Mouse (Mus musculus): ENCODE data around the gene Sart1. TPM values are rescaled to one million over a fixed set of nuclear protein-coding genes. Genes with fewer than 3 reads are reported as not detected.
A peak's percentile ranks its signal among the peaks of the same experiment; 100 is the strongest.

The Sart1 gene
- polyA plus RNA-seq, 1 experiment from 2014 or later = 67.4 TPM

GRCm38 (mm10) chr19:5348064-5348463, 40.4 kb downstream of the Sart1 start:
- Histone ChIP-seq H3K4me3 (ENCODE audit: low read length) (no peak overlapping the region), H3K9me3 (ENCODE audit: control insufficient read depth, low read length) (no peaks in the 10 kb centered on the region), H3K36me3 (ENCODE audit: control insufficient read depth, insufficient read depth, low read length) (no peaks in the 10 kb centered on the region), H3K27me3 (ENCODE audit: control insufficient read depth, insufficient read depth, low read depth, low read length) (no peaks in the 10 kb centered on the region), H3K4me2 (ENCODE audit: low read depth, low read length) (no peak overlapping the region), H3K27ac (ENCODE audit: low read length) (no peak overlapping the region), H3K9ac (ENCODE audit: low read length) (no peak overlapping the region), H3K4me1 (replicated peaks; ENCODE audit: control insufficient read depth, insufficient read depth, low read length) (no peaks in the 10 kb centered on the region; the same call in 1 of the 2 replicates)
- 71% methylated on average over 6 of the region's 6 CpGs for WGBS
- ATAC-seq (ENCODE audit: low read depth) = no peak

GRCm38 (mm10) chr19:5345297-5346131, 43.0 kb downstream of the Sart1 start:
- Histone ChIP-seq H3K4me2 (ENCODE audit: low read depth, low read length) (no peak overlapping the region), H3K4me3 (ENCODE audit: low read length) (no peak overlapping the region), H3K27ac (ENCODE audit: low read length) (no peak overlapping the region), H3K36me3 (ENCODE audit: control insufficient read depth, insufficient read depth, low read length) (no peaks in the 10 kb centered on the region), H3K27me3 (ENCODE audit: control insufficient read depth, insufficient read depth, low read depth, low read length) (no peaks in the 10 kb centered on the region), H3K9me3 (ENCODE audit: control insufficient read depth, low read length) (no peaks in the 10 kb centered on the region), H3K9ac (ENCODE audit: low read length) (no peak overlapping the region), H3K4me1 (replicated peaks; ENCODE audit: control insufficient read depth, insufficient read depth, low read length) (no peaks in the 10 kb centered on the region; the same call in 1 of the 2 replicates)
- 68% methylated on average over 6 of the region's 6 CpGs for WGBS
- no peak; the same call in 1 of the 2 replicates for ATAC-seq (ENCODE audit: low read depth)

- Histone ChIP-seq H3K4me2 (ENCODE audit: low read depth, low read length) (no peak overlapping the region), H3K27ac (ENCODE audit: low read length) (no peak overlapping the region), H3K9ac (ENCODE audit: low read length) (no peak overlapping the region), H3K36me3 (ENCODE audit: control insufficient read depth, insufficient read depth, low read length) (no peaks in the 10 kb centered on the region), H3K9me3 (ENCODE audit: control insufficient read depth, low read length) (no peaks in the 10 kb centered on the region), H3K4me1 (replicated peaks; ENCODE audit: control insufficient read depth, insufficient read depth, low read length) (no peaks in the 10 kb centered on the region), H3K27me3 (ENCODE audit: control insufficient read depth, insufficient read depth, low read depth, low read length) (no peaks in the 10 kb centered on the region), H3K4me3 (ENCODE audit: low read length) (no peak overlapping the region)
- 89% methylated on average over 7 of the region's 7 CpGs for WGBS
- ATAC-seq (ENCODE audit: low read depth) = no peak
Measured at GRCm38 (mm10) chr19:5341360-5341759, 47.1 kb downstream of the Sart1 start.

GRCm38 (mm10) chr19:5337975-5338374, 50.5 kb downstream of the Sart1 start:
- WGBS = 17% methylated on average over 5 of the region's 5 CpGs
- H3K9ac ChIP-seq (ENCODE audit: low read length) = no peak overlapping the region
- H3K27me3 ChIP-seq (ENCODE audit: control insufficient read depth, insufficient read depth, low read depth, low read length) = no peaks in the 10 kb centered on the region
- H3K4me2 ChIP-seq (ENCODE audit: low read depth, low read length) = no peak overlapping the region
- no peaks in the 10 kb centered on the region for H3K9me3 ChIP-seq (ENCODE audit: control insufficient read depth, low read length)
- ATAC-seq (ENCODE audit: low read depth) = no peak
- H3K4me3 ChIP-seq (ENCODE audit: low read length) = no peak overlapping the region
- no peaks in the 10 kb centered on the region for H3K4me1 ChIP-seq (replicated peaks; ENCODE audit: control insufficient read depth, insufficient read depth, low read length)
- H3K36me3 ChIP-seq (ENCODE audit: control insufficient read depth, insufficient read depth, low read length) = no peaks in the 10 kb centered on the region
- H3K27ac ChIP-seq (ENCODE audit: low read length) = no peak overlapping the region

GRCm38 (mm10) chr19:5335441-5335840, 53.1 kb downstream of the Sart1 start, which contains the start of gene Catsper1:
Catsper1 (plus strand) TSS chr19:5335741.
- Histone ChIP-seq H3K4me2 (ENCODE audit: low read depth, low read length) (no peak within 1 kb of the TSS), H3K27ac (ENCODE audit: low read length) (no peak within 1 kb of the TSS), H3K4me3 (ENCODE audit: low read length) (no peak within 1 kb of the TSS), H3K27me3 (ENCODE audit: control insufficient read depth, insufficient read depth, low read depth, low read length) (no peaks in the 10 kb centered on the region), H3K36me3 (ENCODE audit: control insufficient read depth, insufficient read depth, low read length) (no peaks in the 10 kb centered on the region), H3K9ac (ENCODE audit: low read length) (no peak within 1 kb of the TSS), H3K4me1 (replicated peaks; ENCODE audit: control insufficient read depth, insufficient read depth, low read length) (no peaks in the 10 kb centered on the region), H3K9me3 (ENCODE audit: control insufficient read depth, low read length) (no peaks in the 10 kb centered on the region)
- 85% methylated on average over 6 of the region's 6 CpGs for WGBS
- ATAC-seq (ENCODE audit: low read depth) = no peak

- Histone ChIP-seq H3K27ac (ENCODE audit: low read length) (no peak overlapping the region), H3K27me3 (ENCODE audit: control insufficient read depth, insufficient read depth, low read depth, low read length) (no peaks in the 10 kb centered on the region), H3K36me3 (ENCODE audit: control insufficient read depth, insufficient read depth, low read length) (no peaks in the 10 kb centered on the region), H3K9me3 (ENCODE audit: control insufficient read depth, low read length) (no peaks in the 10 kb centered on the region), H3K9ac (ENCODE audit: low read length) (no peak overlapping the region), H3K4me1 (replicated peaks; ENCODE audit: control insufficient read depth, insufficient read depth, low read length) (no peaks in the 10 kb centered on the region), H3K4me2 (ENCODE audit: low read depth, low read length) (no peak overlapping the region), H3K4me3 (ENCODE audit: low read length) (no peak overlapping the region)
- 43% methylated on average over 5 of the region's 5 CpGs for WGBS
- ATAC-seq (ENCODE audit: low read depth) = no peak
Measured at GRCm38 (mm10) chr19:5334741-5335140, 53.8 kb downstream of the Sart1 start.

GRCm38 (mm10) chr19:5327970-5328369, 60.5 kb downstream of the Sart1 start:
- no peak overlapping the region for H3K4me3 ChIP-seq (ENCODE audit: low read length)
- H3K36me3 ChIP-seq (ENCODE audit: control insufficient read depth, insufficient read depth, low read length) = no peaks in the 10 kb centered on the region
- H3K4me1 ChIP-seq (replicated peaks; ENCODE audit: control insufficient read depth, insufficient read depth, low read length) = no peaks in the 10 kb centered on the region
- 0 out of 2 replicates have a peak overlapping the region, but pooled peaks have one; percentile 23 for H3K4me2 ChIP-seq (ENCODE audit: low read depth, low read length)
- ATAC-seq (ENCODE audit: low read depth) = peak; percentile 66
- 56% methylated on average over 19 of the region's 19 CpGs for WGBS
- no peak overlapping the region; the same call in 1 of the 2 replicates for H3K9ac ChIP-seq (ENCODE audit: low read length)
- no peaks in the 10 kb centered on the region for H3K27me3 ChIP-seq (ENCODE audit: control insufficient read depth, insufficient read depth, low read depth, low read length)
- no peaks in the 10 kb centered on the region for H3K9me3 ChIP-seq (ENCODE audit: control insufficient read depth, low read length)
- no peak overlapping the region for H3K27ac ChIP-seq (ENCODE audit: low read length)

Other genes starting within 250 kb of the Sart1 start
- gene Pacs1, start 115.6 kb downstream of the Sart1 start, polyA plus RNA-seq (2015; fragmentation: Nextera tagmentation; extraction: Ambion mirVana) = 16.5 and 21.0 TPM in 2 replicates
- gene Sf3b2, start 93.2 kb downstream of the Sart1 start, polyA plus RNA-seq (2015; fragmentation: Nextera tagmentation; extraction: Ambion mirVana) = 322 TPM in 2 replicates
- 1.4 and 2.0 TPM in 2 replicates for gene Gal3st3, start 90.4 kb downstream of the Sart1 start, polyA plus RNA-seq (2015; fragmentation: Nextera tagmentation; extraction: Ambion mirVana)
- not detected in 2 replicates for gene Catsper1, start 53.0 kb downstream of the Sart1 start, polyA plus RNA-seq (2015; fragmentation: Nextera tagmentation; extraction: Ambion mirVana)
- 0.67 and 1.4 TPM in 2 replicates for gene Cst6, start 39.1 kb downstream of the Sart1 start, polyA plus RNA-seq (2015; fragmentation: Nextera tagmentation; extraction: Ambion mirVana)
- 49.4 and 50.1 TPM in 2 replicates for gene Eif1ad, start 22.0 kb downstream of the Sart1 start, polyA plus RNA-seq (2015; fragmentation: Nextera tagmentation; extraction: Ambion mirVana)
- 433 and 448 TPM in 2 replicates for gene Banf1, start 21.5 kb downstream of the Sart1 start, polyA plus RNA-seq (2015; fragmentation: Nextera tagmentation; extraction: Ambion mirVana)
- gene Tsga10ip, start 13.8 kb upstream of the Sart1 start, polyA plus RNA-seq (2015; fragmentation: Nextera tagmentation; extraction: Ambion mirVana) = 1.3 and 1.5 TPM in 2 replicates
- 263 and 265 TPM in 2 replicates for gene Drap1, start 36.3 kb upstream of the Sart1 start, polyA plus RNA-seq (2015; fragmentation: Nextera tagmentation; extraction: Ambion mirVana)
- gene AI837181, start 36.4 kb upstream of the Sart1 start, polyA plus RNA-seq (2015; fragmentation: Nextera tagmentation; extraction: Ambion mirVana) = 20.7 and 28.3 TPM in 2 replicates
- not detected in 2 replicates for gene Fosl1, start 58.8 kb upstream of the Sart1 start, polyA plus RNA-seq (2015; fragmentation: Nextera tagmentation; extraction: Ambion mirVana)
- gene Ccdc85b, start 69.2 kb upstream of the Sart1 start, polyA plus RNA-seq (2015; fragmentation: Nextera tagmentation; extraction: Ambion mirVana) = 7.5 and 7.7 TPM in 2 replicates
- 111 and 119 TPM in 2 replicates for gene Fibp, start 71.9 kb upstream of the Sart1 start, polyA plus RNA-seq (2015; fragmentation: Nextera tagmentation; extraction: Ambion mirVana)
- gene Ctsw, start 79.8 kb upstream of the Sart1 start, polyA plus RNA-seq (2015; fragmentation: Nextera tagmentation; extraction: Ambion mirVana) = 2.2 and 3.8 TPM in 2 replicates
- gene Efemp2, start 85.3 kb upstream of the Sart1 start, polyA plus RNA-seq (2015; fragmentation: Nextera tagmentation; extraction: Ambion mirVana) = 197 and 200 TPM in 2 replicates
- gene Mus81, start 99.7 kb upstream of the Sart1 start, polyA plus RNA-seq (2015; fragmentation: Nextera tagmentation; extraction: Ambion mirVana) = 45.7 and 51.4 TPM in 2 replicates
- gene Cfl1, start 101.8 kb upstream of the Sart1 start, polyA plus RNA-seq (2015; fragmentation: Nextera tagmentation; extraction: Ambion mirVana) = 2,553 and 2,793 TPM in 2 replicates
- gene 1700020D05Rik, start 115.1 kb upstream of the Sart1 start, polyA plus RNA-seq (2015; fragmentation: Nextera tagmentation; extraction: Ambion mirVana) = not detected in 2 replicates
- 7.4 and 7.7 TPM in 2 replicates for gene Snx32, start 121.8 kb upstream of the Sart1 start, polyA plus RNA-seq (2015; fragmentation: Nextera tagmentation; extraction: Ambion mirVana)
- 2.6 and 3.7 TPM in 2 replicates for gene Ovol1, start 171.9 kb upstream of the Sart1 start, polyA plus RNA-seq (2015; fragmentation: Nextera tagmentation; extraction: Ambion mirVana)
- gene Ap5b1, start 179.3 kb upstream of the Sart1 start, polyA plus RNA-seq (2015; fragmentation: Nextera tagmentation; extraction: Ambion mirVana) = 6.1 and 7.0 TPM in 2 replicates
- gene Rnaseh2c, start 213.2 kb upstream of the Sart1 start, polyA plus RNA-seq (2015; fragmentation: Nextera tagmentation; extraction: Ambion mirVana) = 131 and 159 TPM in 2 replicates
- 55.1 and 57.3 TPM in 2 replicates for gene Kat5, start 221.5 kb upstream of the Sart1 start, polyA plus RNA-seq (2015; fragmentation: Nextera tagmentation; extraction: Ambion mirVana)
- gene Rela, start 248.8 kb upstream of the Sart1 start, polyA plus RNA-seq (2015; fragmentation: Nextera tagmentation; extraction: Ambion mirVana) = 55.5 and 62.1 TPM in 2 replicates